Mouse (Mus musculus): ENCODE results near the gene Hip1r.

The Hip1r gene

GRCm38 (mm10) chr5:123994468-123994867 lies 21.0 kb downstream of the Hip1r start:
- in situ Hi-C loops (cut with MboI, MseI) = loop anchor here (5.0 kb wide), 3 partner anchors 42 to 298 kb away; no protein-coding TSS in a partner anchor

- in situ Hi-C loops (cut with MboI, MseI) = no loop called here
Observed at GRCm38 (mm10) chr5:123995388-123995787, 22.0 kb downstream of the Hip1r start.

- in situ Hi-C loops (cut with MboI, MseI) = no loop called here
Observed at GRCm38 (mm10) chr5:123996194-123996593, 22.8 kb downstream of the Hip1r start.

- in situ Hi-C loops (cut with MboI, MseI) = no loop called here
Observed at GRCm38 (mm10) chr5:123996695-123997094, 23.3 kb downstream of the Hip1r start.

- in situ Hi-C loops (cut with MboI, MseI) = no loop called here
Observed at GRCm38 (mm10) chr5:123997211-123997751, 23.9 kb downstream of the Hip1r start.

GRCm38 (mm10) chr5:123997811-123998210 lies 24.4 kb downstream of the Hip1r start:
- in situ Hi-C loops (cut with MboI, MseI) = no loop called here

GRCm38 (mm10) chr5:123998370-123998769 lies 24.9 kb downstream of the Hip1r start:
- in situ Hi-C loops (cut with MboI, MseI) = no loop called here

- in situ Hi-C loops (cut with MboI, MseI) = loop anchor here (5.0 kb wide), 1 partner anchor 81 kb away; no protein-coding TSS in a partner anchor
Observed at GRCm38 (mm10) chr5:124000824-124001223, 27.4 kb downstream of the Hip1r start.

- in situ Hi-C loops (cut with MboI, MseI) = loop anchor here (5.0 kb wide), 1 partner anchor 81 kb away; no protein-coding TSS in a partner anchor
Observed at GRCm38 (mm10) chr5:124001274-124001673, 27.8 kb downstream of the Hip1r start.

GRCm38 (mm10) chr5:124002876-124003275 lies 29.4 kb downstream of the Hip1r start:
- in situ Hi-C loops (cut with MboI, MseI) = loop anchor here (5.0 kb wide), 1 partner anchor 79 kb away; no protein-coding TSS in a partner anchor

GRCm38 (mm10) chr5:124003375-124003774 lies 29.9 kb downstream of the Hip1r start:
- in situ Hi-C loops (cut with MboI, MseI) = loop anchor here (5.0 kb wide), 1 partner anchor 79 kb away; no protein-coding TSS in a partner anchor

GRCm38 (mm10) chr5:124004356-124005150 lies 31.1 kb downstream of the Hip1r start:
- in situ Hi-C loops (cut with MboI, MseI) = loop anchor here (5.0 kb wide), 1 partner anchor 78 kb away; no protein-coding TSS in a partner anchor

GRCm38 (mm10) chr5:124005151-124005500 lies 31.7 kb downstream of the Hip1r start:
- in situ Hi-C loops (cut with MboI, MseI) = no loop called here

- in situ Hi-C loops (cut with MboI, MseI) = no loop called here
Observed at GRCm38 (mm10) chr5:124005591-124005990, 32.2 kb downstream of the Hip1r start.

GRCm38 (mm10) chr5:124006082-124006873 lies 32.9 kb downstream of the Hip1r start:
- in situ Hi-C loops (cut with MboI, MseI) = no loop called here

- in situ Hi-C loops (cut with MboI, MseI) = no loop called here
Observed at GRCm38 (mm10) chr5:124006891-124007491, 33.6 kb downstream of the Hip1r start.

- in situ Hi-C loops (cut with MboI, MseI) = no loop called here
Observed at GRCm38 (mm10) chr5:124010077-124010476, 36.6 kb downstream of the Hip1r start.

GRCm38 (mm10) chr5:124010910-124011655 lies 37.7 kb downstream of the Hip1r start:
- in situ Hi-C loops (cut with MboI, MseI) = no loop called here

- in situ Hi-C loops (cut with MboI, MseI) = no loop called here
Observed at GRCm38 (mm10) chr5:124011927-124012326, 38.5 kb downstream of the Hip1r start.

- in situ Hi-C loops (cut with MboI, MseI) = no loop called here
Observed at GRCm38 (mm10) chr5:124012885-124013284, 39.5 kb downstream of the Hip1r start.

GRCm38 (mm10) chr5:124013747-124014146 lies 40.3 kb downstream of the Hip1r start:
- in situ Hi-C loops (cut with MboI, MseI) = no loop called here

Measured in T-helper 17 cell (primary cell).